Mouse (Mus musculus): ENCODE measurements at regions not wholly inside any gene's neighbourhood (a gene's known extent, or its start where the extent isn't known, plus 50 kb on each side); places are given as distances from the start of the nearest gene placed in this dataset.

DNA sequence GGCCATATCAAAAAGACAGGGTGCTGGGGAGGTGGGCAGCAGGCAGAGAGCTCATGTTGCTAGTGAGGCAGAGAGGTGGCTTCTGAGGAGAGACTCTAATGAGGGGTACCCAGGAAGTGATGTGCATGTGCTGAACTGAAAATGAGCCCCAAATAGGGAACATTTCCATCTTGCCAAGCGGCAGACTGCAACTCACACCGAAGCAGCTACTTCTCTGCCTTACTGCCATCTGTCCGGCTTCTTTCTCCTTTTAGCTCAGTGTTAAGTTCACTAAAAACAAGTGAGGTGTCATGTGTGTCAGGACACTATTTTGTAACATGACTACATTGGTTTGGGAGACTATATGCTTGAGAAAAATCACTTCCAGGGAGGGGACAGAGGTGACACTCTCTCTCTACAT, 222.7 kb upstream of the Bmper start:
- TF ChIP-seq CTCF (IDR thresholded peaks at IDR 0.05; ENCODE audit: borderline replicate concordance, control insufficient read depth, extremely low read depth, insufficient read depth, low read length, poor library complexity) (no peak), POLR2A (IDR thresholded peaks at IDR 0.05; ENCODE audit: control insufficient read depth, extremely low read depth, insufficient read depth, low read length, poor library complexity) (no peak)
